Mouse (Mus musculus) heart, postnatal 0 days (tissue): Measurements from ENCODE around the gene Atp5s.

ENCODE experiments used
- CTCF ChIP-seq: IDR thresholded peaks from 2 replicates; pipeline ENCODE4 v1.5.1; 2016; ENCODE audit warnings: antibody characterized with exemption, control low read depth, low read depth
- EP300 ChIP-seq: IDR thresholded peaks from 2 replicates; pipeline ENCODE4 v1.6.1; 2016; ENCODE audit warnings: antibody characterized with exemption, low read depth

- TF ChIP-seq CTCF, result no peak
- no peak for TF ChIP-seq EP300
Measured at GRCm38 (mm10) chr12:69753936-69754335, 29.2 kb downstream of the Atp5s start.
